Mouse (Mus musculus): ENCODE measurements around the gene Slc27a4. TPM values are rescaled to one million over a fixed set of nuclear protein-coding genes. Genes with fewer than 3 reads are reported as not detected.

Gene Slc27a4
- polyA plus RNA-seq, 1 experiment: 258 TPM

GRCm38 (mm10) chr2:29819363-29819762 lies 16.9 kb downstream of the Slc27a4 start:
- no peak for DNase-seq (ENCODE audit: low read depth, low spot score)
- WGBS: 27% methylated on average over 2 of the region's 2 CpGs

GRCm38 (mm10) chr2:29820025-29820817 lies 17.8 kb downstream of the Slc27a4 start, which contains the start of gene Urm1:
TSS of gene Urm1 (plus strand) at chr2:29820075.
- no peak for DNase-seq (ENCODE audit: low read depth, low spot score)
- WGBS: 2% methylated on average over 35 of the region's 35 CpGs

GRCm38 (mm10) chr2:29826318-29826925 lies 24.0 kb downstream of the Slc27a4 start:
- no peak for DNase-seq (ENCODE audit: low read depth, low spot score)
- WGBS: 7% methylated on average over 11 of the region's 11 CpGs

GRCm38 (mm10) chr2:29826926-29827708 lies 24.7 kb downstream of the Slc27a4 start:
- WGBS: under 1% methylated on average over 48 of the region's 48 CpGs

GRCm38 (mm10) chr2:29827709-29828024 lies 25.2 kb downstream of the Slc27a4 start:
- 0% methylated on average over 12 of the region's 12 CpGs for WGBS

More at GRCm38 (mm10) chr2:29826926-29827708, 24.7 kb downstream of the Slc27a4 start:
- DNase-seq (ENCODE audit: low read depth, low spot score): peak; percentile 94

GRCm38 (mm10) chr2:29831106-29831505 lies 28.7 kb downstream of the Slc27a4 start:
- no peak for DNase-seq (ENCODE audit: low read depth, low spot score)
- WGBS: 90% methylated on average over 4 of the region's 4 CpGs

More at GRCm38 (mm10) chr2:29827709-29828024, 25.2 kb downstream of the Slc27a4 start:
- no peak for DNase-seq (ENCODE audit: low read depth, low spot score)

- 94% methylated on average over 5 of the region's 5 CpGs for WGBS
- no peak for DNase-seq (ENCODE audit: low read depth, low spot score)
These were observed 31.4 kb downstream of the Slc27a4 start for GRCm38 (mm10) chr2:29833796-29834195.

GRCm38 (mm10) chr2:29835391-29835899 lies 33.0 kb downstream of the Slc27a4 start:
- no peak for DNase-seq (ENCODE audit: low read depth, low spot score)
- 87% methylated on average over 2 of the region's 2 CpGs for WGBS

GRCm38 (mm10) chr2:29839460-29839859 lies 37.0 kb downstream of the Slc27a4 start:
- WGBS: 70% methylated on average over 4 of the region's 4 CpGs
- no peak for DNase-seq (ENCODE audit: low read depth, low spot score)

- 78% methylated on average over 9 of the region's 9 CpGs for WGBS
- DNase-seq (ENCODE audit: low read depth, low spot score): no peak
These were observed 41.0 kb downstream of the Slc27a4 start for GRCm38 (mm10) chr2:29843231-29844105.

GRCm38 (mm10) chr2:29844115-29844514 lies 41.7 kb downstream of the Slc27a4 start:
- WGBS: 94% methylated on average over 2 of the region's 2 CpGs
- no peak for DNase-seq (ENCODE audit: low read depth, low spot score)

- no peak for DNase-seq (ENCODE audit: low read depth, low spot score)
- WGBS: 83% methylated on average over 3 of the region's 3 CpGs
These were observed 42.2 kb downstream of the Slc27a4 start for GRCm38 (mm10) chr2:29844661-29845060.

- WGBS: 77% methylated on average over 25 of the region's 25 CpGs
- no peak for DNase-seq (ENCODE audit: low read depth, low spot score)
These were observed 43.2 kb downstream of the Slc27a4 start for GRCm38 (mm10) chr2:29845636-29846035.

GRCm38 (mm10) chr2:29846061-29846853 lies 43.8 kb downstream of the Slc27a4 start:
- 57% methylated on average over 47 of the region's 47 CpGs for WGBS
- DNase-seq (ENCODE audit: low read depth, low spot score): no peak

GRCm38 (mm10) chr2:29846911-29847310 lies 44.5 kb downstream of the Slc27a4 start:
- no peak for DNase-seq (ENCODE audit: low read depth, low spot score)
- WGBS: 72% methylated on average over 3 of the region's 3 CpGs

- DNase-seq (ENCODE audit: low read depth, low spot score): no peak
- WGBS: 56% methylated on average over 8 of the region's 8 CpGs
These were observed 46.6 kb downstream of the Slc27a4 start for GRCm38 (mm10) chr2:29849041-29849440.

GRCm38 (mm10) chr2:29849841-29850480 lies 47.5 kb downstream of the Slc27a4 start:
- DNase-seq (ENCODE audit: low read depth, low spot score): no peak
- 45% methylated on average over 5 of the region's 5 CpGs for WGBS

- DNase-seq (ENCODE audit: low read depth, low spot score): no peak
- WGBS: 36% methylated on average over 4 of the region's 4 CpGs
These were observed 50.6 kb downstream of the Slc27a4 start for GRCm38 (mm10) chr2:29852957-29853485.
